Mouse (Mus musculus) activated CD4-positive, CD25-positive, alpha-beta regulatory T cell, adult 4 months (primary cell): Measurements from ENCODE around the gene Zfyve27. TPM values are rescaled to one million over a fixed set of nuclear protein-coding genes. Genes with fewer than 3 reads are reported as not detected.

ENCODE experiments used
- ATAC-seq: one replicate; pipeline ENCODE4 v1.8.0; 2017
- polyA plus RNA-seq, 2 experiments: library from polyadenylated mRNA; unstranded; fragments of 100-300 nt; shearing (Covaris generic); gene quantifications; one replicate each; pipeline ENCODE4 v1.2.1; 2017

The Zfyve27 gene
- polyA plus RNA-seq, 2 experiments from 2014 or later, result 13.9 to 15.2 TPM

- no peak for ATAC-seq
Observed at GRCm38 (mm10) chr19:42240881-42241280, 77.1 kb downstream of the Zfyve27 start.

- ATAC-seq, result no peak
Observed at GRCm38 (mm10) chr19:42243401-42243800, 79.7 kb downstream of the Zfyve27 start.

Other genes with a start within 250 kb of the Zfyve27 start
- 100 to 1,000 TPM in 1 of 2 experiments, 10 to 100 TPM in 1; 75.9 to 103 TPM for gene Exosc1, start 230.5 kb upstream of the Zfyve27 start, polyA plus RNA-seq
- gene Zdhhc16, start 230.5 kb upstream of the Zfyve27 start, polyA plus RNA-seq, result 10 to 100 TPM; 39.0 to 41.1 TPM
- 10 to 100 TPM; 63.7 to 75.3 TPM for gene Mms19, start 182.8 kb upstream of the Zfyve27 start, polyA plus RNA-seq
- gene Ubtd1, start 182.2 kb upstream of the Zfyve27 start, polyA plus RNA-seq, result 1 to 10 TPM; 2.6 to 4.0 TPM
- not detected for gene Ankrd2, start 128.0 kb upstream of the Zfyve27 start, polyA plus RNA-seq
- gene Hoga1, start 118.3 kb upstream of the Zfyve27 start, polyA plus RNA-seq, result not detected
- not detected for gene 4933411K16Rik, start 111.7 kb upstream of the Zfyve27 start, polyA plus RNA-seq
- not detected for gene Morn4, start 77.6 kb upstream of the Zfyve27 start, polyA plus RNA-seq
- gene Pi4k2a, start 73.5 kb upstream of the Zfyve27 start, polyA plus RNA-seq, result 10 to 100 TPM in 1 of 2 experiments, 1 to 10 TPM in 1; 8.1 to 12.4 TPM
- 1 to 10 TPM; 9.2 to 9.7 TPM for gene Avpi1, start 34.9 kb upstream of the Zfyve27 start, polyA plus RNA-seq
- 1 to 10 TPM; 5.7 to 6.5 TPM for gene Marveld1, start 16.6 kb upstream of the Zfyve27 start, polyA plus RNA-seq
- not detected for gene Sfrp5, start 38.3 kb downstream of the Zfyve27 start, polyA plus RNA-seq
- gene Golga7b, start 83.6 kb downstream of the Zfyve27 start, polyA plus RNA-seq, result not detected